Mouse (Mus musculus): ENCODE results near the gene Pex14. TPM values are rescaled to one million over a fixed set of nuclear protein-coding genes. Genes with fewer than 3 reads are reported as not detected.

The Pex14 gene
- polyA plus RNA-seq, 1 experiment from 2014 or later, result 29.0 TPM

DNA sequence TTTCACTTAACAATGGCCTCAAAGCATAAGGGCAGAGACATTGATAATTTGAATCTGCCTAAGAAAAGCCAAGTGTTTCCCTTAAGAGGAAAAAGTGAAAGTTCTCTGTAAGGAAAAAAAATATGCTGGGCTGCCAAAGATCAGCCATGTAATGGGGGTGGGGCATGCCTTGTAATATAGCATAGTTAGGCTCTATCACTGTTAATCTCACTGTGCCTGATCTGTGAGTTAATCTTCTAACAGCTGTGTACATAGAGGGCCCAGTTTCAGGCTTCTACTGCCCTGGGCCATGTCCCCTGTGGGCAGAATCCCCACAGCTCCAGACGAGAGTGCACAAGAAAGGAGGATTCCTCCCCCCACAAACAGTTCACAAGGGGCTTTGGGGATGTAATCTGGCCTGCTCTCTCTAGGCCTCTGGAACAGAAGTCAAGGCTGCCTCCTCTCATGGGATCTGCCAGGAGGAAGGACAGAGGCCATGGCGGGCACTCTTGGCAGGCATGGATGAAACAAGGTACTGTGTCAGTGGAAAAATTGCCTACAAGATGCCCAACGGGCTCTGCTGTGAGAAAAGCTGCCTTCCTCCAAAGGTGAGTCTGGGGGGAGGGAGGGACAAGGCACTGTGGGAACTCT is 127.9 kb downstream of the Pex14 start:
- ATAC-seq (replicated peaks; ENCODE audit: insufficient number of reproducible peaks, low FRiP score, low TSS enrichment, low read depth) (no peak), DNase-seq (ENCODE audit: low spot score) (no peak)
- H3K9ac ChIP-seq (replicated peaks; ENCODE audit: low read length), result no peak overlapping the region
- no peaks in the 10 kb centered on the region for H3K27me3 ChIP-seq (ENCODE audit: control insufficient read depth, insufficient read depth, low read length)
- H3K4me3 ChIP-seq (ENCODE audit: low read depth, low read length), result no peak overlapping the region
- no peak overlapping the region for H3K4me2 ChIP-seq (ENCODE audit: low read depth, low read length)
- no peaks in the 10 kb centered on the region for H3K9me3 ChIP-seq (replicated peaks; ENCODE audit: control insufficient read depth, low read length)
- 48% methylated on average over 3 of the region's 3 CpGs for WGBS
- H3K27ac ChIP-seq (replicated peaks; ENCODE audit: low read depth, low read length), result no peak overlapping the region
- no peaks in the 10 kb centered on the region; the same call in none of the 2 replicates for H3K4me1 ChIP-seq (ENCODE audit: control insufficient read depth, insufficient read depth, low read length)
- no peaks in the 10 kb centered on the region for H3K36me3 ChIP-seq (replicated peaks; ENCODE audit: control insufficient read depth, insufficient read depth, low read depth, low read length)

GRCm38 (mm10) chr4:148970742-148971141 is 128.9 kb downstream of the Pex14 start:
- Histone ChIP-seq H3K9me3 (replicated peaks; ENCODE audit: control insufficient read depth, low read length) (no peaks in the 10 kb centered on the region), H3K36me3 (replicated peaks; ENCODE audit: control insufficient read depth, insufficient read depth, low read depth, low read length) (no peaks in the 10 kb centered on the region), H3K27me3 (ENCODE audit: control insufficient read depth, insufficient read depth, low read length) (no peaks in the 10 kb centered on the region), H3K4me3 (ENCODE audit: low read depth, low read length) (no peak overlapping the region), H3K4me2 (ENCODE audit: low read depth, low read length) (no peak overlapping the region), H3K4me1 (ENCODE audit: control insufficient read depth, insufficient read depth, low read length) (no peaks in the 10 kb centered on the region; the same call in none of the 2 replicates), H3K27ac (replicated peaks; ENCODE audit: low read depth, low read length) (no peak overlapping the region), H3K9ac (replicated peaks; ENCODE audit: low read length) (no peak overlapping the region)
- 68% methylated on average over 4 of the region's 4 CpGs for WGBS
- DNase-seq (ENCODE audit: low spot score), result no peak
- no peak for ATAC-seq (replicated peaks; ENCODE audit: insufficient number of reproducible peaks, low FRiP score, low TSS enrichment, low read depth)

DNA sequence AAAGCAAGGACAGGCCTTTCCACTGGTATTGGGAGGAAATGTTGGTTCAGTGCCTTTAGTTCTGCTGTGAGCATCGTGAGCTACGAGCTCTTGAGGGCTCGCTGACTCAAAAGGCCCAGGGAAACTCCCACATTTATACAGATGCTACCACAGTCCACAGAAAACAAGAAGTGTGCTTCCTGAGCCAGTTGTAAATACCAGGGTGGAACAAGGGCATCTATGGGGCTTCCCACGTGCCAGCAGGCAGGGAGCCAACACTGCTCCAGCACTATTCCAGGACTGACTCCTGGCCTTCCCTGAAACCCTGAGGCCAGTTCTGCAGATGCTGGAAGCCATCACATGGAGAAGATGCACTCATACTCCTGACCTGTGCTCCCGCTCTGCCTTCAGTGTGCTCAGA is 130.1 kb downstream of the Pex14 start:
- no peak overlapping the region for H3K27ac ChIP-seq (replicated peaks; ENCODE audit: low read depth, low read length)
- WGBS, result 87% methylated on average over 5 of the region's 5 CpGs

GRCm38 (mm10) chr4:148968859-148969258 is 130.8 kb downstream of the Pex14 start:
- no peaks in the 10 kb centered on the region for H3K27me3 ChIP-seq (ENCODE audit: control insufficient read depth, insufficient read depth, low read length)
- H3K4me1 ChIP-seq (ENCODE audit: control insufficient read depth, insufficient read depth, low read length), result no peaks in the 10 kb centered on the region; the same call in none of the 2 replicates
- ATAC-seq (replicated peaks; ENCODE audit: insufficient number of reproducible peaks, low FRiP score, low TSS enrichment, low read depth) (no peak), DNase-seq (ENCODE audit: low spot score) (no peak)
- WGBS, result 77% methylated on average over 5 of the region's 5 CpGs
- no peaks in the 10 kb centered on the region for H3K9me3 ChIP-seq (replicated peaks; ENCODE audit: control insufficient read depth, low read length)
- no peaks in the 10 kb centered on the region for H3K36me3 ChIP-seq (replicated peaks; ENCODE audit: control insufficient read depth, insufficient read depth, low read depth, low read length)
- H3K27ac ChIP-seq (replicated peaks; ENCODE audit: low read depth, low read length), result no peak overlapping the region
- no peak overlapping the region for H3K4me2 ChIP-seq (ENCODE audit: low read depth, low read length)
- H3K4me3 ChIP-seq (ENCODE audit: low read depth, low read length), result no peak overlapping the region
- H3K9ac ChIP-seq (replicated peaks; ENCODE audit: low read length), result no peak overlapping the region

More for the DNA sequence above, 130.1 kb downstream of the Pex14 start:
- DNase-seq (ENCODE audit: low spot score) (no peak), ATAC-seq (replicated peaks; ENCODE audit: insufficient number of reproducible peaks, low FRiP score, low TSS enrichment, low read depth) (no peak)
- H3K4me3 ChIP-seq (ENCODE audit: low read depth, low read length), result no peak overlapping the region
- H3K9me3 ChIP-seq (replicated peaks; ENCODE audit: control insufficient read depth, low read length), result no peaks in the 10 kb centered on the region
- no peak overlapping the region for H3K9ac ChIP-seq (replicated peaks; ENCODE audit: low read length)
- no peaks in the 10 kb centered on the region for H3K27me3 ChIP-seq (ENCODE audit: control insufficient read depth, insufficient read depth, low read length)
- no peaks in the 10 kb centered on the region for H3K36me3 ChIP-seq (replicated peaks; ENCODE audit: control insufficient read depth, insufficient read depth, low read depth, low read length)
- no peak overlapping the region for H3K4me2 ChIP-seq (ENCODE audit: low read depth, low read length)
- H3K4me1 ChIP-seq (ENCODE audit: control insufficient read depth, insufficient read depth, low read length), result no peaks in the 10 kb centered on the region; the same call in none of the 2 replicates

GRCm38 (mm10) chr4:148966132-148966531 is 133.5 kb downstream of the Pex14 start:
- no peak overlapping the region for H3K9ac ChIP-seq (replicated peaks; ENCODE audit: low read length)
- no peak overlapping the region for H3K27ac ChIP-seq (replicated peaks; ENCODE audit: low read depth, low read length)
- H3K4me2 ChIP-seq (ENCODE audit: low read depth, low read length), result no peak overlapping the region
- no peak for DNase-seq (ENCODE audit: low spot score)
- H3K4me1 ChIP-seq (ENCODE audit: control insufficient read depth, insufficient read depth, low read length), result no peaks in the 10 kb centered on the region; the same call in none of the 2 replicates
- H3K4me3 ChIP-seq (ENCODE audit: low read depth, low read length), result no peak overlapping the region
- no peaks in the 10 kb centered on the region for H3K36me3 ChIP-seq (replicated peaks; ENCODE audit: control insufficient read depth, insufficient read depth, low read depth, low read length)
- 89% methylated on average over 5 of the region's 5 CpGs for WGBS
- H3K9me3 ChIP-seq (replicated peaks; ENCODE audit: control insufficient read depth, low read length), result no peaks in the 10 kb centered on the region
- H3K27me3 ChIP-seq (ENCODE audit: control insufficient read depth, insufficient read depth, low read length), result no peaks in the 10 kb centered on the region
- ATAC-seq (replicated peaks; ENCODE audit: insufficient number of reproducible peaks, low FRiP score, low TSS enrichment, low read depth), result no peak

GRCm38 (mm10) chr4:148964541-148965310 is 134.9 kb downstream of the Pex14 start:
- peak overlapping the region; percentile 2; the same call in 1 of the 2 replicates for H3K9ac ChIP-seq (replicated peaks; ENCODE audit: low read length)
- DNase-seq (ENCODE audit: low spot score) (peak; percentile 58), ATAC-seq (replicated peaks; ENCODE audit: insufficient number of reproducible peaks, low FRiP score, low TSS enrichment, low read depth) (peak; percentile 61)
- no peaks in the 10 kb centered on the region for H3K9me3 ChIP-seq (replicated peaks; ENCODE audit: control insufficient read depth, low read length)
- H3K36me3 ChIP-seq (replicated peaks; ENCODE audit: control insufficient read depth, insufficient read depth, low read depth, low read length), result no peaks in the 10 kb centered on the region
- no peaks in the 10 kb centered on the region for H3K27me3 ChIP-seq (ENCODE audit: control insufficient read depth, insufficient read depth, low read length)
- H3K4me1 ChIP-seq (ENCODE audit: control insufficient read depth, insufficient read depth, low read length), result no peaks in the 10 kb centered on the region; the same call in none of the 2 replicates
- WGBS, result 56% methylated on average over 10 of the region's 10 CpGs
- H3K4me3 ChIP-seq (ENCODE audit: low read depth, low read length), result no peak overlapping the region
- no peak overlapping the region for H3K4me2 ChIP-seq (ENCODE audit: low read depth, low read length)
- peak overlapping the region; percentile 38; the same call in 1 of the 2 replicates for H3K27ac ChIP-seq (replicated peaks; ENCODE audit: low read depth, low read length)

DNA sequence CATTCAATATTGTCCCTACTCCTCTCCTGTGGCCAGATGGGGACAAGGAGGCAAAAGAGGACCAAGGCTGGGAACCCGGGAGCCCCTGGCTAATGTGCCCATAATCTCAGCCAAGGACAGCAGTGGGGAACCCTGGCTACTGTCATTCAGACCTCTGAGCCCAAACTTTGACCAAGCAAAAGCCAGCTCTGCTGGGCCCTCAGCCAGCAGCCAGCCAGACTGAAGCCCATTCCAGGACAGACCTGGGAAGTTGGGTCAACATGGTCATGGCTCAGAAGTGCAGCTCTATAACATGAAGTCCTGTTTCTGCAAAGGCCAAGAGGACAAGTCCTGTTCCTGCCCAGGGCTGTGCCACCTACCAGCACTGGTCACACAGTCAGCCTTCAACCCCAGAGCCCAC is 137.6 kb downstream of the Pex14 start:
- DNase-seq (ENCODE audit: low spot score) (no peak), ATAC-seq (replicated peaks; ENCODE audit: insufficient number of reproducible peaks, low FRiP score, low TSS enrichment, low read depth) (no peak)
- Histone ChIP-seq H3K4me3 (ENCODE audit: low read depth, low read length) (no peak overlapping the region), H3K27me3 (ENCODE audit: control insufficient read depth, insufficient read depth, low read length) (no peaks in the 10 kb centered on the region), H3K9me3 (replicated peaks; ENCODE audit: control insufficient read depth, low read length) (no peaks in the 10 kb centered on the region), H3K4me1 (ENCODE audit: control insufficient read depth, insufficient read depth, low read length) (no peaks in the 10 kb centered on the region; the same call in none of the 2 replicates), H3K4me2 (ENCODE audit: low read depth, low read length) (no peak overlapping the region), H3K27ac (replicated peaks; ENCODE audit: low read depth, low read length) (no peak overlapping the region), H3K36me3 (replicated peaks; ENCODE audit: control insufficient read depth, insufficient read depth, low read depth, low read length) (no peaks in the 10 kb centered on the region), H3K9ac (replicated peaks; ENCODE audit: low read length) (no peak overlapping the region)
- WGBS, result 79% methylated on average over 1 of the region's 1 CpGs

GRCm38 (mm10) chr4:148961081-148961480 is 138.6 kb downstream of the Pex14 start:
- H3K27ac ChIP-seq (replicated peaks; ENCODE audit: low read depth, low read length), result no peak overlapping the region
- ATAC-seq (replicated peaks; ENCODE audit: insufficient number of reproducible peaks, low FRiP score, low TSS enrichment, low read depth) (no peak), DNase-seq (ENCODE audit: low spot score) (no peak)
- H3K4me1 ChIP-seq (ENCODE audit: control insufficient read depth, insufficient read depth, low read length), result no peaks in the 10 kb centered on the region; the same call in 1 of the 2 replicates
- 90% methylated on average over 19 of the region's 19 CpGs for WGBS
- no peaks in the 10 kb centered on the region for H3K9me3 ChIP-seq (replicated peaks; ENCODE audit: control insufficient read depth, low read length)
- H3K4me3 ChIP-seq (ENCODE audit: low read depth, low read length), result no peak overlapping the region
- no peaks in the 10 kb centered on the region for H3K36me3 ChIP-seq (replicated peaks; ENCODE audit: control insufficient read depth, insufficient read depth, low read depth, low read length)
- no peak overlapping the region for H3K9ac ChIP-seq (replicated peaks; ENCODE audit: low read length)
- H3K27me3 ChIP-seq (ENCODE audit: control insufficient read depth, insufficient read depth, low read length), result no peaks in the 10 kb centered on the region
- H3K4me2 ChIP-seq (ENCODE audit: low read depth, low read length), result no peak overlapping the region
